Mouse (Mus musculus): ENCODE data around the gene Uqcr10. TPM values are rescaled to one million over a fixed set of nuclear protein-coding genes. Genes with fewer than 3 reads are reported as not detected.

Uqcr10 gene
- total RNA-seq (2023): 120 TPM

DNA sequence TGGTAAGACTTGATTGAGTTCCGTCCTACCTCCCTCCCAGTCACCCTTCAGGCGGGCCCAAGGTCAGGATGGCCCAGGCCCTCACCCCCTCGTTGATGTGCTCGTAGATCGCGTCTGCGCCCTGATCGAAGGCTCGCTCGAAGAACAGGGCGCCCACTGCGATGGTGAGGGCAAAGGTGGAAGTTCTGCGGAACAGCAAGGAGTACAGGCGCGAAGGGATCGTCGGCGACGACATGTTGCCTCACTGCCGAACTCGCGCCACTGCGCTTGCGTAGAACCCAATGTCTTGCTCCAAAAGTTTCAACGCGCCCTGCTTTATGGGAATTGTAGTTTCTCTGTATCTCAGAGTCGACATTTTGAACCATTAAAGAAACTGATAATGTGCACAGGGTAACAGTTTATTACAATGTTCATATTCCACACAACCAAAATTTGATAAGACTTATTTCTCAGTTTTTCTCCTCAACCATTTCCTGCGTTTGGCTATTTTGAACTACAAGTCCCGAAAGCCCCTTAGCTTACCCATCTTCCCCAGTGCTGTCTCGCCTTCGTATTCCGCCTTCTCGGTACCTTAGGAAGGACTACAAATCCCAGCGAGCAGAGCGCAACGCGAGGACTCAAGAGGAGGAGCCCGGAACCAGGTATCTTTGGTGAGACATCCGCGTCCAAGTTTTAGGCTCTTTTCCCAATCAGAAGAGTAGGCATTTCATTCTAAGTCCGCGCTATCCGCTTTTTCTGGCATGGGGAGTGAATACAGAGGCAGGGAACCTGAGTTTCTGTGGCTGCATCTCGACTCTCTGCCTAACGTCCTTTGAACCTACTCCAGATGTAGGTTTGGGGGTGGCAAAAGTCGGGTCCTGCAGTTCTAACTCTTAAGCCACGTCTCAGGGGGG is at the start of gene Uqcr10, which contains the start of gene Zmat5:
Gene Uqcr10, minus strand, starts transcription at position 271 of the 893 bp plus-strand sequence.
Gene Zmat5, plus strand, starts transcription at position 607 of the 893 bp plus-strand sequence.

DNA sequence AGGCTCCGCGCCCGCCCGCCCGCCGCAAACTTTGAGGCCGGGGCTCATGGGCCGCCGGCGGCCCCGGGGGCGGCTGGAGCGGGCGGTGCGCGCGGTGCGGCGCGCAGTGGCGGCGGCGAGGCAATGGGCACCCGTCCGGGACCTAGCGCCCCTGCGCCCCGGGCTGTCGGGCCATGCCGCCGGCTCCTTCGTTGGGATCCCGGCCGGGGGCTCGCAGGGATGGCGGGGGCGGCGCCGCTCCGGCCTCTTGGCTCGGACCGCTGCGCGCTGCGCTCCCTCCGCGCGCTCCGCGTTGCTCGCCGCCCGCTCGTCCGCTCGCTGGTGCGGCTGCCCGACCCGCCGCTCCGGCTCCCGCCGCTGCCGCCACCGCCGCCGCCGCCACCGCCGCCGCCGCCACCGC is 42.6 kb upstream of the Uqcr10 start, which contains the start of gene Cabp7:
Gene Cabp7, minus strand, starts transcription at position 46 of the 400 bp plus-strand sequence.

Other genes starting within 250 kb of the Uqcr10 start
- 97.5 TPM for gene Mtmr3, start 109.5 kb downstream of the Uqcr10 start, total RNA-seq (2023)
- gene Gm11032, start 84.3 kb downstream of the Uqcr10 start, total RNA-seq (2023): not detected
- 33.3 TPM for gene Ascc2, start 66.6 kb downstream of the Uqcr10 start, total RNA-seq (2023)
- 24.5 TPM for gene Zmat5, start 336 bp upstream of the Uqcr10 start, total RNA-seq (2023)
- gene Cabp7, start 42.4 kb upstream of the Uqcr10 start, total RNA-seq (2023): 0.29 TPM
- gene Nf2, start 145.2 kb upstream of the Uqcr10 start, total RNA-seq (2023): 46.9 TPM
- 22.2 TPM for gene Nipsnap1, start 169.6 kb upstream of the Uqcr10 start, total RNA-seq (2023)
- gene Thoc5, start 191.0 kb upstream of the Uqcr10 start, total RNA-seq (2023): 39.6 TPM
- 2.7 TPM for gene Nefh, start 243.7 kb upstream of the Uqcr10 start, total RNA-seq (2023)

Data from CD4-positive naive resting alpha-beta T cell, adult 76 days (primary cell).